Mouse (Mus musculus) spleen, postnatal 4 days (tissue): ENCODE measurements around the gene Abhd16b.

ENCODE experiments used
- DNase-seq, 2 experiments: peaks; one replicate each; pipeline ENCODE4 v3.0.0; 2022; ENCODE audit warnings: low spot score in 2 of 2

The Abhd16b gene

GRCm38 (mm10) chr2:181493156-181493927, at the start of gene Abhd16b:
TSS of gene Abhd16b (plus strand) at chr2:181493206.
- peak in 1 of 2 experiments; percentile 66 for DNase-seq

GRCm38 (mm10) chr2:181452181-181452580, 40.8 kb upstream of the Abhd16b start:
- DNase-seq, result no peak

GRCm38 (mm10) chr2:181453274-181453673, 39.7 kb upstream of the Abhd16b start:
- no peak for DNase-seq

- no peak for DNase-seq
Observed at GRCm38 (mm10) chr2:181455899-181456298, 37.1 kb upstream of the Abhd16b start.

GRCm38 (mm10) chr2:181457831-181458230, 35.2 kb upstream of the Abhd16b start:
- DNase-seq, result no peak

GRCm38 (mm10) chr2:181458411-181459152, 34.4 kb upstream of the Abhd16b start:
- DNase-seq, result peak; percentile 25 to 74

GRCm38 (mm10) chr2:181459153-181459672, 33.8 kb upstream of the Abhd16b start, which contains the start of gene Zbtb46:
TSS of gene Zbtb46 (minus strand) at chr2:181459426.
- DNase-seq, result peak; percentile 89 to 96

- peak; percentile 69 to 82 for DNase-seq
Observed at GRCm38 (mm10) chr2:181459673-181460621, 33.1 kb upstream of the Abhd16b start.

- no peak for DNase-seq
Observed at GRCm38 (mm10) chr2:181461536-181462100, 31.4 kb upstream of the Abhd16b start.

- DNase-seq, result no peak
Observed at GRCm38 (mm10) chr2:181462604-181463003, 30.4 kb upstream of the Abhd16b start.

- DNase-seq, result peak in 1 of 2 experiments; percentile 72
Observed at GRCm38 (mm10) chr2:181463008-181463738, 29.8 kb upstream of the Abhd16b start.

- no peak for DNase-seq
Observed at GRCm38 (mm10) chr2:181465423-181465822, 27.6 kb upstream of the Abhd16b start.

GRCm38 (mm10) chr2:181470285-181470684, 22.7 kb upstream of the Abhd16b start:
- DNase-seq, result no peak

- DNase-seq, result peak in 1 of 2 experiments; percentile 61
Observed at GRCm38 (mm10) chr2:181471246-181471645, 21.8 kb upstream of the Abhd16b start.

GRCm38 (mm10) chr2:181472256-181472827, 20.7 kb upstream of the Abhd16b start:
- no peak for DNase-seq

- no peak for DNase-seq
Observed at GRCm38 (mm10) chr2:181483120-181483519, 9.9 kb upstream of the Abhd16b start.

- peak in 1 of 2 experiments; percentile 67 for DNase-seq
Observed at GRCm38 (mm10) chr2:181483562-181484318, 9.3 kb upstream of the Abhd16b start.

- DNase-seq, result no peak
Observed at GRCm38 (mm10) chr2:181484456-181485233, 8.4 kb upstream of the Abhd16b start.
